21 mouse cellular contexts compared by ENCODE assay signal in the genomic region with DNA sequence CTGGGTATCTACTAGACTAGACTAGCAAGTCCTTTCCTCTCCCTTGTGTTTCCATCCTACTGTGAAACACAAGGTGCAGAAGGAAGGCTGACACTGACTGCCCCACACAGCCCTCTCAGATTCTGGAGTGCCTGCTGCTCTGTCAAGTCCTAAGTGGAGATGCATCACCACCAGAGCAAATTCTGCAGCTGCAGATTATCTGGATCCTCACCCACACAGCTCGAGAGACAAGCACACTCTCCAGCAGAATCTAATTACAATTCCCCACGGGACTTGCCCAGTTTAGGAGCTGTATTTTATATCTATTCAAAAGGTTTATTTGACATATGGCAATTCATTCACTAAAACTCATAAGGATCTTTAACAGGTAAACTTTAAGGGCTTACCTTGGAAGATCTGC. TPM values are rescaled to one million over a fixed set of nuclear protein-coding genes. Genes with fewer than 3 reads are reported as not detected.
DNase-seq lines count a peak whose midpoint lies in the region; ATAC-seq lines count a peak whose summit lies in the region.
"Had no signal": no experiment of that assay in that cellular context is flagged by ENCODE, and none has a peak within 500 bp of the region (broad histone marks: within the 10 kb centered on the region; RNA-seq: fewer than 3 reads in every experiment).

No protein-coding gene starts in this region.

- no peak overlapping the region for H3K9ac ChIP-seq in midbrain, embryonic 14.5 days (replicated peaks; ENCODE audit: low read length)
- no peak overlapping the region for H3K9ac ChIP-seq in midbrain, embryonic 15.5 days
- H3K9ac ChIP-seq: embryonic facial prominence, embryonic 12.5 days; embryonic facial prominence, embryonic 15.5 days; forebrain, postnatal 0 days; hindbrain, embryonic 12.5 days; hindbrain, embryonic 15.5 days had no signal

- no peak for DNase-seq in frontal cortex, postnatal 14 days (ENCODE audit: low spot score in 2 of 2)
- DNase-seq in midbrain, embryonic 14.5 days, result peak; percentile 3
- DNase-seq in brain, adult 2 months (ENCODE audit: low read depth, low spot score), result peak; percentile 73
- no peak for DNase-seq in Muller cell, postnatal 12 days (ENCODE audit: inconsistent ontology term)
- DNase-seq: adrenal gland, adult 8-10 months; adrenal gland, postnatal 25 days; cerebellum, adult 2 months; cerebellum, adult 9-11 months; cerebellum, postnatal 25 days; forebrain, postnatal 0 days; gastrocnemius, postnatal 14 days; heart, adult 11 months had no signal

- no peak overlapping the region for H3K4me2 ChIP-seq in midbrain, embryonic 14.5 days (ENCODE audit: low read length)
- H3K4me2 ChIP-seq in midbrain, embryonic 15.5 days, result no peak overlapping the region
- H3K4me2 ChIP-seq: embryonic facial prominence, embryonic 12.5 days; embryonic facial prominence, embryonic 15.5 days; heart, embryonic 11.5 days; hindbrain, embryonic 12.5 days; hindbrain, embryonic 15.5 days had no signal

- no peaks in the 10 kb centered on the region for H3K9me3 ChIP-seq in midbrain, embryonic 14.5 days (ENCODE audit: control insufficient read depth, low read length)
- H3K9me3 ChIP-seq in midbrain, embryonic 15.5 days, result no peaks in the 10 kb centered on the region
- H3K9me3 ChIP-seq: embryonic facial prominence, embryonic 12.5 days; embryonic facial prominence, embryonic 15.5 days; hindbrain, embryonic 12.5 days; hindbrain, embryonic 15.5 days had no signal

- ATAC-seq in frontal cortex, adult (ENCODE audit: low TSS enrichment), result peak; percentile 72
- ATAC-seq in midbrain, embryonic 14.5 days (ENCODE audit: low FRiP score, low TSS enrichment), result no peak
- ATAC-seq in midbrain, embryonic 15.5 days (replicated peaks), result no peak
- ATAC-seq: activated CD4-positive, CD25-positive, alpha-beta regulatory T cell, adult 4 months; forebrain, embryonic 14.5 days; forebrain, postnatal 0 days had no signal

- H3K4me1 ChIP-seq in midbrain, embryonic 14.5 days (ENCODE audit: control insufficient read depth, insufficient read depth, low read length), result no peaks in the 10 kb centered on the region
- no peaks in the 10 kb centered on the region for H3K4me1 ChIP-seq in midbrain, embryonic 15.5 days
- H3K4me1 ChIP-seq: embryonic facial prominence, embryonic 12.5 days; embryonic facial prominence, embryonic 15.5 days; hindbrain, embryonic 12.5 days; hindbrain, embryonic 15.5 days had no signal

- H3K27ac ChIP-seq in midbrain, embryonic 14.5 days (replicated peaks; ENCODE audit: low read depth, low read length), result no peak overlapping the region
- no peak overlapping the region for H3K27ac ChIP-seq in midbrain, embryonic 15.5 days
- H3K27ac ChIP-seq: embryonic facial prominence, embryonic 12.5 days; embryonic facial prominence, embryonic 15.5 days; hindbrain, embryonic 12.5 days; hindbrain, embryonic 15.5 days had no signal

- no peaks in the 10 kb centered on the region for H3K27me3 ChIP-seq in midbrain, embryonic 14.5 days (ENCODE audit: control insufficient read depth, insufficient read depth, low read length)
- no peaks in the 10 kb centered on the region for H3K27me3 ChIP-seq in midbrain, embryonic 15.5 days (replicated peaks)
- H3K27me3 ChIP-seq: embryonic facial prominence, embryonic 12.5 days; embryonic facial prominence, embryonic 15.5 days; hindbrain, embryonic 12.5 days; hindbrain, embryonic 15.5 days had no signal

- peaks cover 75% of the 10 kb centered on the region for H3K36me3 ChIP-seq in midbrain, embryonic 14.5 days (ENCODE audit: control insufficient read depth, insufficient read depth, low read length)
- peaks cover 31% of the 10 kb centered on the region; the same call in 1 of the 2 replicates for H3K36me3 ChIP-seq in midbrain, embryonic 15.5 days (replicated peaks)

- no peak overlapping the region for H3K4me3 ChIP-seq in midbrain, embryonic 14.5 days (replicated peaks; ENCODE audit: low read depth, low read length)
- no peak overlapping the region for H3K4me3 ChIP-seq in midbrain, embryonic 15.5 days
- H3K4me3 ChIP-seq: embryonic facial prominence, embryonic 12.5 days; embryonic facial prominence, embryonic 15.5 days; hindbrain, embryonic 12.5 days; hindbrain, embryonic 15.5 days had no signal

- 54% methylated on average over 2 of the region's 2 CpGs for WGBS in midbrain, embryonic 14.5 days
- 61% methylated on average over 2 of the region's 2 CpGs for WGBS in midbrain, embryonic 15.5 days

RNA-seq across cellular contexts. Expression of gene Tbce, which starts 33.4 kb away (rescaled TPM):
- 106 and 107 TPM in 2 replicates for polyA plus RNA-seq in midbrain, embryonic 14.5 days (2014; fragmentation: Nextera tagmentation; extraction: Ambion mirVana)
- 100 and 113 TPM in 2 replicates for polyA plus RNA-seq in midbrain, embryonic 15.5 days (2015; fragmentation: Nextera tagmentation; extraction: Ambion mirVana)

RNA-seq across cellular contexts. Expression of gene B3galnt2, which starts 51.8 kb away (rescaled TPM):
- 17.2 and 20.6 TPM in 2 replicates for polyA plus RNA-seq in midbrain, embryonic 14.5 days (2014; fragmentation: Nextera tagmentation; extraction: Ambion mirVana)
- polyA plus RNA-seq in midbrain, embryonic 15.5 days (2015; fragmentation: Nextera tagmentation; extraction: Ambion mirVana), result 20.3 and 23.4 TPM in 2 replicates

RNA-seq across cellular contexts. Expression of gene Arid4b, which starts 57.0 kb away (rescaled TPM):
- 73.8 and 82.4 TPM in 2 replicates for polyA plus RNA-seq in midbrain, embryonic 14.5 days (2014; fragmentation: Nextera tagmentation; extraction: Ambion mirVana)
- 77.7 and 81.1 TPM in 2 replicates for polyA plus RNA-seq in midbrain, embryonic 15.5 days (2015; fragmentation: Nextera tagmentation; extraction: Ambion mirVana)

RNA-seq across cellular contexts. Expression of gene Ggps1, which starts 57.2 kb away (rescaled TPM):
- polyA plus RNA-seq in midbrain, embryonic 14.5 days (2014; fragmentation: Nextera tagmentation; extraction: Ambion mirVana), result 75.7 and 97.1 TPM in 2 replicates
- polyA plus RNA-seq in midbrain, embryonic 15.5 days (2015; fragmentation: Nextera tagmentation; extraction: Ambion mirVana), result 69.7 and 70.9 TPM in 2 replicates

Comparison
In these comparisons a context has a peak if more than half of its experiments do, and no peak if none do; other contexts are left out.
1. DNase-seq: peak in midbrain, embryonic 14.5 days (single experiment) and brain, adult 2 months (single experiment); none in frontal cortex, postnatal 14 days (0 of 2) and Muller cell, postnatal 12 days (single experiment).